Mouse (Mus musculus): Measurements from ENCODE around the gene Cfap54. TPM values are rescaled to one million over a fixed set of nuclear protein-coding genes. Genes with fewer than 3 reads are reported as not detected.
A peak's percentile ranks its signal among the peaks of the same experiment; 100 is the strongest.

The Cfap54 gene
- polyA plus RNA-seq, 1 experiment from 2014 or later = 0.18 TPM

- no peaks in the 10 kb centered on the region for H3K27me3 ChIP-seq
- no peak for ATAC-seq (ENCODE audit: low read depth)
- no peak overlapping the region for H3K4me2 ChIP-seq
- no peak for DNase-seq
- peaks cover 22% of the 10 kb centered on the region for H3K4me1 ChIP-seq (replicated peaks)
- no peaks in the 10 kb centered on the region for H3K36me3 ChIP-seq
- H3K4me3 ChIP-seq (replicated peaks) = no peak overlapping the region
- H3K9me3 ChIP-seq (replicated peaks) = no peaks in the 10 kb centered on the region
- H3K9ac ChIP-seq = no peak overlapping the region
- H3K27ac ChIP-seq = no peak overlapping the region
- WGBS (ENCODE audit: insufficient replicate concordance) = 59% methylated on average over 3 of the region's 3 CpGs
Measured at GRCm38 (mm10) chr10:93116636-93117035, 35.2 kb upstream of the Cfap54 start.

GRCm38 (mm10) chr10:93115743-93116142 lies 34.3 kb upstream of the Cfap54 start:
- Histone ChIP-seq H3K4me1 (replicated peaks) (peaks cover 13% of the 10 kb centered on the region), H3K36me3 (no peaks in the 10 kb centered on the region), H3K4me2 (no peak overlapping the region), H3K27ac (no peak overlapping the region), H3K4me3 (replicated peaks) (no peak overlapping the region), H3K9ac (no peak overlapping the region), H3K27me3 (no peaks in the 10 kb centered on the region), H3K9me3 (replicated peaks) (no peaks in the 10 kb centered on the region)
- WGBS (ENCODE audit: insufficient replicate concordance) = 17% methylated on average over 1 of the region's 1 CpGs
- no peak for ATAC-seq (ENCODE audit: low read depth)
- DNase-seq = no peak

DNA sequence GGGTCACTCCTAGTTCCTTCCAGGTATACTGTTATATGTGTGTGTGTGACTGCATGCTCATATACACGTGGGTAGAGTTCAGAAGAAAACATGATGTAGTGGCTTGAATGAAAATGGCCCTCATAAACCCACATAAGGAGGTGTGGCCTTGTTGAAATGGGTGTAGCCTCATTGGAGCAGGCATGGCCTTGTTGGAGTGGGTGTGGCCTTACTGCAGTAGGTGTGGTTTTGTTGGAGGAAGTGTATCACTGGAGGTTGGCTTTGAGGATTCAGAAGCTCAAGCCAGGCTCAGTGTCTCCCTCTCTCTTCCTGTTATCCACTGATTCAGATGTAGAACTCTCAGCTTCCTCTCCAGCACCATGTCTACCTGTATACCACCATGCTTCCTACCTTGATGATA lies 33.4 kb upstream of the Cfap54 start:
- 92% methylated on average over 1 of the region's 1 CpGs for WGBS (ENCODE audit: insufficient replicate concordance)
- peak; percentile 15 for DNase-seq
- H3K9me3 ChIP-seq (replicated peaks) = no peaks in the 10 kb centered on the region

GRCm38 (mm10) chr10:93113968-93114367 lies 32.5 kb upstream of the Cfap54 start:
- ATAC-seq (ENCODE audit: low read depth) (no peak), DNase-seq (no peak)
- H3K9ac ChIP-seq = no peak overlapping the region
- H3K36me3 ChIP-seq = no peaks in the 10 kb centered on the region
- no peak overlapping the region for H3K27ac ChIP-seq
- no peak overlapping the region for H3K4me3 ChIP-seq (replicated peaks)
- no peaks in the 10 kb centered on the region for H3K9me3 ChIP-seq (replicated peaks)
- no peaks in the 10 kb centered on the region for H3K27me3 ChIP-seq
- WGBS (ENCODE audit: insufficient replicate concordance) = 81% methylated on average over 8 of the region's 8 CpGs
- H3K4me2 ChIP-seq = no peak overlapping the region
- peaks cover 13% of the 10 kb centered on the region for H3K4me1 ChIP-seq (replicated peaks)

More for the DNA sequence above, 33.4 kb upstream of the Cfap54 start:
- Histone ChIP-seq H3K27me3 (no peaks in the 10 kb centered on the region), H3K27ac (no peak overlapping the region), H3K4me1 (replicated peaks) (peaks cover 13% of the 10 kb centered on the region), H3K9ac (no peak overlapping the region), H3K36me3 (no peaks in the 10 kb centered on the region), H3K4me3 (replicated peaks) (no peak overlapping the region), H3K4me2 (no peak overlapping the region)
- ATAC-seq (ENCODE audit: low read depth) = peak; percentile 77

- Histone ChIP-seq H3K4me1 (replicated peaks) (peaks cover 13% of the 10 kb centered on the region), H3K27me3 (no peaks in the 10 kb centered on the region), H3K4me3 (replicated peaks) (no peak overlapping the region), H3K36me3 (no peaks in the 10 kb centered on the region), H3K4me2 (no peak overlapping the region), H3K9me3 (replicated peaks) (no peaks in the 10 kb centered on the region), H3K9ac (no peak overlapping the region), H3K27ac (no peak overlapping the region)
- WGBS (ENCODE audit: insufficient replicate concordance) = 77% methylated on average over 6 of the region's 6 CpGs
- DNase-seq (no peak), ATAC-seq (ENCODE audit: low read depth) (no peak)
Measured at GRCm38 (mm10) chr10:93112021-93112420, 30.6 kb upstream of the Cfap54 start.

DNA sequence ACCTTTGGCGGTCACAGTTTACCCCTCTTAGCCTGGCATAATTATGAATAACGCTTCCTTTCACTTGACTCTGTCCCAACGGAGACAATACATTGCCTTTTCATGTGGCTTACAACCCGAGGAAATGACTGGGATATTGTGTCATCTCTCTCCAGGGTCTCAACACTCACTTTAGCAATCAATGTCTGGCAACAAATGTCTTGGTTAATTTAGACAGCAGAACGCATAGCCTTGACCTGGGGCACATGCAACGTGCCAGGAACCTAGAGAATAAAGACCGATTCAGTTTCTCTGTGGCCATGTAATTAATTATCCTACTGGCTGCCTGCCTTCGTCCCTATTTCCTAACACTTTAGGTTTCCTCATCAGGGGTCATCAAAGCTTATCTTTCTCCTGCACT lies 30.0 kb upstream of the Cfap54 start:
- Histone ChIP-seq H3K27me3 (no peaks in the 10 kb centered on the region), H3K4me3 (replicated peaks) (no peak overlapping the region), H3K36me3 (no peaks in the 10 kb centered on the region), H3K9me3 (replicated peaks) (no peaks in the 10 kb centered on the region), H3K9ac (no peak overlapping the region), H3K4me2 (no peak overlapping the region), H3K27ac (no peak overlapping the region), H3K4me1 (replicated peaks) (peaks cover 13% of the 10 kb centered on the region)
- 56% methylated on average over 8 of the region's 8 CpGs for WGBS (ENCODE audit: insufficient replicate concordance)
- ATAC-seq (ENCODE audit: low read depth) (no peak), DNase-seq (no peak)

DNA sequence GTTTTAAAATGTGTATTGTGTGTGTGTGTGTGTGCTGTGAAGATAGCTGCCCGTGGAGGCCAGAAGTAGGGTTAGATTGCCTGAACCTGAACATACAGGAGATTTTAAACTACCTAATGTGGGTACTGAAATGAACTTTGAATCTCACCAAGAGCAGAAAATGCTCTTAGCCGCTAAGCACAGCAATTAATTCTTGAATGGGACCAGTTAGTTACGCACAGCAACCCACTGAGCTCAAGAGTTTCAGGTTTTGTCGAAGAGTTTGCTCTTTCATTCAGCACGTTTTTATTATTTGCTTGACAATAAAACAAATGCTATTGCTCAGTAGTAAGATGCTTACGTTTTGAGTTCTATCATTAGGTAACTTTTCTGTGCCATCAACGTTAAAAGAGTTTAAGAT lies 23.9 kb upstream of the Cfap54 start:
- 70% methylated on average over 7 of the region's 7 CpGs for WGBS (ENCODE audit: insufficient replicate concordance)
- Histone ChIP-seq H3K9me3 (replicated peaks) (no peaks in the 10 kb centered on the region), H3K4me2 (no peak overlapping the region), H3K27me3 (no peaks in the 10 kb centered on the region; the same call in 1 of the 2 replicates), H3K36me3 (no peaks in the 10 kb centered on the region), H3K4me1 (replicated peaks) (no peaks in the 10 kb centered on the region), H3K27ac (no peak overlapping the region), H3K4me3 (replicated peaks) (no peak overlapping the region), H3K9ac (no peak overlapping the region)
- no peak for ATAC-seq (ENCODE audit: low read depth)
- no peak for DNase-seq

DNA sequence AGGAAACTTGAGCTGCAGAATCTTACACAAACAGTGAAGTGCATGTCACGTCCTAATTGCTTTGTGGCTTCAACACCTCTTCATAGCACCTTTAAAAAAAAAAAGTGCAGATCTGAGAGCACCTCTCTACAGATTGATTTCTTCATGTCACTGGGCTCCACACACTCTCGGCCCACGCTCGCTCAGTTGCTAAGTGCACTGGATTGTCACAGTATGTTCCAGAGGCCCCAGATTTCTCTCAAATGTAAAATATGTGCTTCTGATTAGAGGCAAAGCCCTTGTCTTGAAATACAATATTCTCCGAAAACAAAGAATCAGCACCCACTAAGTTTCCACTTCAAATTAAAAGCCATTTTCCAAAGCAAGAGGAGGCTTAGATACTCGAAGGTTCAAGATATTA lies 22.9 kb upstream of the Cfap54 start:
- no peak overlapping the region for H3K9ac ChIP-seq
- no peaks in the 10 kb centered on the region for H3K9me3 ChIP-seq (replicated peaks)
- no peaks in the 10 kb centered on the region for H3K36me3 ChIP-seq
- H3K27me3 ChIP-seq = no peaks in the 10 kb centered on the region; the same call in 1 of the 2 replicates
- H3K4me3 ChIP-seq (replicated peaks) = no peak overlapping the region
- H3K27ac ChIP-seq = no peak overlapping the region
- no peak for ATAC-seq (ENCODE audit: low read depth)
- no peak for DNase-seq
- H3K4me2 ChIP-seq = no peak overlapping the region
- no peaks in the 10 kb centered on the region for H3K4me1 ChIP-seq (replicated peaks)
- WGBS (ENCODE audit: insufficient replicate concordance) = 63% methylated on average over 6 of the region's 6 CpGs

GRCm38 (mm10) chr10:93103676-93104075 lies 22.3 kb upstream of the Cfap54 start:
- no peaks in the 10 kb centered on the region for H3K4me1 ChIP-seq (replicated peaks)
- no peak overlapping the region for H3K4me3 ChIP-seq (replicated peaks)
- no peak overlapping the region for H3K4me2 ChIP-seq
- H3K27me3 ChIP-seq = no peaks in the 10 kb centered on the region; the same call in 1 of the 2 replicates
- 73% methylated on average over 11 of the region's 11 CpGs for WGBS (ENCODE audit: insufficient replicate concordance)
- H3K9me3 ChIP-seq (replicated peaks) = no peaks in the 10 kb centered on the region
- H3K27ac ChIP-seq = no peak overlapping the region
- DNase-seq (no peak), ATAC-seq (ENCODE audit: low read depth) (no peak)
- no peak overlapping the region for H3K9ac ChIP-seq
- no peaks in the 10 kb centered on the region for H3K36me3 ChIP-seq

DNA sequence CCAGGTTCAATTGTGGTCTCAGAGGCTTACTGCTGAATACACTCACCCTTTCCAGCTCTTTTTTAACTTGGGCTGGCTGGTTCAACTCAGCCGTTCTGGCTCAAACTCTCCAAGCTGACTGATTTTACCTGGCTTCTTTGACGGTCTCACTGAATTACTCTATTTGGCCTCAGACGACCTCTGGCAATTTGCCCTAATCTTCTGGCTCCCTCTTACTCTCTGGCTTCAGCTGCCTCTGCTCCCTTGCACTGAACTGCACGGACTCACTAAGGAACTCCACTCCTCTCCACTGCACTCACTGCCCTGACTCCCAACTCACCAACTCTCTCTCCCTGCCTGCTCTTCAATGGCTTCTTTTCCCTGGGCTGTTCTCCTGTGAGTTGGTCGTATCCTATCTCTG lies 20.9 kb upstream of the Cfap54 start:
- no peak for ATAC-seq (ENCODE audit: low read depth)
- no peak for DNase-seq
- Histone ChIP-seq H3K27ac (no peak overlapping the region), H3K9me3 (replicated peaks) (no peaks in the 10 kb centered on the region), H3K27me3 (no peaks in the 10 kb centered on the region; the same call in 1 of the 2 replicates), H3K4me2 (no peak overlapping the region), H3K4me1 (replicated peaks) (no peaks in the 10 kb centered on the region), H3K36me3 (no peaks in the 10 kb centered on the region), H3K9ac (no peak overlapping the region), H3K4me3 (replicated peaks) (no peak overlapping the region)
- WGBS (ENCODE audit: insufficient replicate concordance) = 54% methylated on average over 5 of the region's 5 CpGs

- Histone ChIP-seq H3K4me3 (replicated peaks) (no peak overlapping the region), H3K36me3 (no peaks in the 10 kb centered on the region), H3K4me1 (replicated peaks) (no peaks in the 10 kb centered on the region), H3K27me3 (no peaks in the 10 kb centered on the region), H3K4me2 (no peak overlapping the region), H3K9ac (no peak overlapping the region), H3K9me3 (replicated peaks) (no peaks in the 10 kb centered on the region), H3K27ac (no peak overlapping the region)
- ATAC-seq (ENCODE audit: low read depth) (no peak), DNase-seq (no peak)
- 62% methylated on average over 7 of the region's 7 CpGs for WGBS (ENCODE audit: insufficient replicate concordance)
Measured at GRCm38 (mm10) chr10:93098211-93098805, 16.9 kb upstream of the Cfap54 start.

- H3K9me3 ChIP-seq (replicated peaks) = no peaks in the 10 kb centered on the region
- H3K4me1 ChIP-seq (replicated peaks) = no peaks in the 10 kb centered on the region
- H3K36me3 ChIP-seq = no peaks in the 10 kb centered on the region
- no peak overlapping the region for H3K9ac ChIP-seq
- H3K4me2 ChIP-seq = no peak overlapping the region
- H3K27me3 ChIP-seq = no peaks in the 10 kb centered on the region
- no peak overlapping the region for H3K27ac ChIP-seq
- WGBS (ENCODE audit: insufficient replicate concordance) = 79% methylated on average over 7 of the region's 7 CpGs
- no peak for DNase-seq
- ATAC-seq (ENCODE audit: low read depth) = no peak
- no peak overlapping the region for H3K4me3 ChIP-seq (replicated peaks)
Measured at GRCm38 (mm10) chr10:93097439-93097838, 16.0 kb upstream of the Cfap54 start.
